Mouse (Mus musculus): Measurements from ENCODE around the gene Unc13a. TPM values are rescaled to one million over a fixed set of nuclear protein-coding genes. Genes with fewer than 3 reads are reported as not detected.

Unc13a gene
- polyA plus RNA-seq, 1 experiment: 4.6 TPM

- Histone ChIP-seq H3K36me3 (ENCODE audit: control insufficient read depth, insufficient read depth) (peaks cover 31% of the 10 kb centered on the region), H3K4me3 (no peak overlapping the region), H3K4me2 (ENCODE audit: low read depth) (no peak overlapping the region), H3K27me3 (ENCODE audit: control insufficient read depth, insufficient read depth, insufficient read length) (no peaks in the 10 kb centered on the region), H3ac (ENCODE audit: control insufficient read depth, insufficient read length) (no peak overlapping the region), H3K79me2 (ENCODE audit: control insufficient read depth, insufficient read depth) (no peaks in the 10 kb centered on the region)
- TF ChIP-seq TCF3 (IDR thresholded peaks at IDR 0.05; ENCODE audit: insufficient read length, low read depth): no peak
- no peak for TF ChIP-seq CEBPB (IDR thresholded peaks at IDR 0.05; ENCODE audit: insufficient read depth, poor library complexity, severe bottlenecking)
- TF ChIP-seq TCF12 (IDR thresholded peaks at IDR 0.05; ENCODE audit: insufficient read depth, poor library complexity, severe bottlenecking): no peak
- TF ChIP-seq MYOD1 (IDR thresholded peaks at IDR 0.05; ENCODE audit: control insufficient read depth in 1 of 3, insufficient read length in 2 of 3, low read depth in 2 of 3): peak in 1 of 3 experiments; percentile 6
Measured at GRCm38 (mm10) chr8:71619786-71620185, 51.8 kb downstream of the Unc13a start.

- peaks cover 3% of the 10 kb centered on the region for H3K79me2 ChIP-seq (ENCODE audit: control insufficient read depth, insufficient read depth)
- H3ac ChIP-seq (ENCODE audit: control insufficient read depth, insufficient read length): no peak overlapping the region
- TF ChIP-seq MYOD1 (IDR thresholded peaks at IDR 0.05; ENCODE audit: control insufficient read depth in 1 of 3, insufficient read length in 2 of 3, low read depth in 2 of 3) (peak in 1 of 3 experiments; percentile 14), POLR2AphosphoS2 (IDR thresholded peaks at IDR 0.05; ENCODE audit: insufficient read length, low read depth) (no peak)
- no peaks in the 10 kb centered on the region for H3K36me3 ChIP-seq (ENCODE audit: control insufficient read depth, insufficient read depth)
- no peaks in the 10 kb centered on the region for H3K27me3 ChIP-seq (ENCODE audit: control insufficient read depth, insufficient read depth, insufficient read length)
- H3K4me3 ChIP-seq: no peak overlapping the region
- no peak overlapping the region for H3K4me2 ChIP-seq (ENCODE audit: low read depth)
Measured at GRCm38 (mm10) chr8:71613418-71613817, 58.1 kb downstream of the Unc13a start.

GRCm38 (mm10) chr8:71612141-71612540 is 59.4 kb downstream of the Unc13a start:
- no peak for TF ChIP-seq MYOD1 (IDR thresholded peaks at IDR 0.05; ENCODE audit: control insufficient read depth in 1 of 3, insufficient read length in 2 of 3, low read depth in 2 of 3)
- no peak for TF ChIP-seq REST (IDR thresholded peaks at IDR 0.05; ENCODE audit: insufficient read depth, insufficient read length)
- no peak for TF ChIP-seq MYOG (IDR thresholded peaks at IDR 0.05; ENCODE audit: control insufficient read depth in 1 of 3, insufficient read depth in 1 of 3, insufficient read length in 2 of 3, low read depth in 2 of 3)
- TF ChIP-seq SRF (IDR thresholded peaks at IDR 0.05; ENCODE audit: control insufficient read depth, insufficient read length, low read depth): no peak
- no peak for TF ChIP-seq MAX (IDR thresholded peaks at IDR 0.05; ENCODE audit: low read depth)
- no peak for TF ChIP-seq E2F4 (IDR thresholded peaks at IDR 0.05; ENCODE audit: insufficient read depth)
- TF ChIP-seq TCF12 (IDR thresholded peaks at IDR 0.05; ENCODE audit: insufficient read depth, poor library complexity, severe bottlenecking): no peak
- no peak for TF ChIP-seq POLR2A (IDR thresholded peaks at IDR 0.05; ENCODE audit: insufficient read length, low read depth)
- no peak for TF ChIP-seq TCF3 (IDR thresholded peaks at IDR 0.05; ENCODE audit: insufficient read length, low read depth)
- TF ChIP-seq POLR2AphosphoS2 (IDR thresholded peaks at IDR 0.05; ENCODE audit: insufficient read length, low read depth): no peak
- TF ChIP-seq USF1 (IDR thresholded peaks at IDR 0.05; ENCODE audit: low read depth): no peak
- TF ChIP-seq CEBPB (IDR thresholded peaks at IDR 0.05; ENCODE audit: insufficient read depth, poor library complexity, severe bottlenecking): no peak
- Histone ChIP-seq H3K36me3 (ENCODE audit: control insufficient read depth, insufficient read depth) (no peaks in the 10 kb centered on the region), H3K4me3 (peak overlapping the region; percentile 44), H3ac (ENCODE audit: control insufficient read depth, insufficient read length) (no peak overlapping the region), H3K79me2 (ENCODE audit: control insufficient read depth, insufficient read depth) (peaks cover 3% of the 10 kb centered on the region), H3K27me3 (ENCODE audit: control insufficient read depth, insufficient read depth, insufficient read length) (no peaks in the 10 kb centered on the region), H3K4me2 (ENCODE audit: low read depth) (peak overlapping the region; percentile 73)

- no peaks in the 10 kb centered on the region for H3K36me3 ChIP-seq (ENCODE audit: control insufficient read depth, insufficient read depth)
- peak within 1 kb of the TSS; percentile 73 for H3K4me2 ChIP-seq (ENCODE audit: low read depth)
- H3K27me3 ChIP-seq (ENCODE audit: control insufficient read depth, insufficient read depth, insufficient read length): no peaks in the 10 kb centered on the region
- peak within 1 kb of the TSS; percentile 44 for H3K4me3 ChIP-seq
- peak within 1 kb of the TSS; percentile 71 for H3ac ChIP-seq (ENCODE audit: control insufficient read depth, insufficient read length)
- TF ChIP-seq E2F4 (IDR thresholded peaks at IDR 0.05; ENCODE audit: insufficient read depth) (peak; percentile 32), MYOD1 (IDR thresholded peaks at IDR 0.05; ENCODE audit: control insufficient read depth in 1 of 3, insufficient read length in 2 of 3, low read depth in 2 of 3) (peak in 2 of 3 experiments; percentile 79 to 89), USF1 (IDR thresholded peaks at IDR 0.05; ENCODE audit: low read depth) (no peak), POLR2A (IDR thresholded peaks at IDR 0.05; ENCODE audit: insufficient read length, low read depth) (peak; percentile 93), POLR2AphosphoS2 (IDR thresholded peaks at IDR 0.05; ENCODE audit: insufficient read length, low read depth) (peak; percentile 71), MYOG (IDR thresholded peaks at IDR 0.05; ENCODE audit: control insufficient read depth in 1 of 3, insufficient read depth in 1 of 3, insufficient read length in 2 of 3, low read depth in 2 of 3) (peak in 2 of 3 experiments; percentile 87 to 88), TCF12 (IDR thresholded peaks at IDR 0.05; ENCODE audit: insufficient read depth, poor library complexity, severe bottlenecking) (no peak)
- peaks cover 3% of the 10 kb centered on the region for H3K79me2 ChIP-seq (ENCODE audit: control insufficient read depth, insufficient read depth)
Measured at GRCm38 (mm10) chr8:71610822-71611651, 60.5 kb downstream of the Unc13a start, which contains the start of gene Colgalt1. Gene Colgalt1, plus strand, starts transcription at chr8:71610998.

- no peak overlapping the region for H3K4me2 ChIP-seq (ENCODE audit: low read depth)
- no peaks in the 10 kb centered on the region for H3K79me2 ChIP-seq (ENCODE audit: control insufficient read depth, insufficient read depth)
- TF ChIP-seq POLR2A (IDR thresholded peaks at IDR 0.05; ENCODE audit: insufficient read length, low read depth): no peak
- no peak overlapping the region for H3ac ChIP-seq (ENCODE audit: control insufficient read depth, insufficient read length)
- no peaks in the 10 kb centered on the region for H3K36me3 ChIP-seq (ENCODE audit: control insufficient read depth, insufficient read depth)
- no peak overlapping the region for H3K4me3 ChIP-seq
- H3K27me3 ChIP-seq (ENCODE audit: control insufficient read depth, insufficient read depth, insufficient read length): no peaks in the 10 kb centered on the region
Measured at GRCm38 (mm10) chr8:71604021-71604420, 67.5 kb downstream of the Unc13a start.
